Mouse (Mus musculus) right cerebral cortex, postnatal 36 days (tissue): ENCODE results near the gene Polr2i.
"Not testable (repeated sequence)": the region's sequence is repeated elsewhere in the genome, so short reads cannot be mapped to it uniquely, and the experiment has no call there.

Source experiments
- DNase-seq, 2 experiments: peaks; one replicate each; pipeline ENCODE4 v3.0.0; 2022; ENCODE audit warnings: low spot score in 2 of 2, mixed read lengths in 1 of 2

The Polr2i gene

DNA sequence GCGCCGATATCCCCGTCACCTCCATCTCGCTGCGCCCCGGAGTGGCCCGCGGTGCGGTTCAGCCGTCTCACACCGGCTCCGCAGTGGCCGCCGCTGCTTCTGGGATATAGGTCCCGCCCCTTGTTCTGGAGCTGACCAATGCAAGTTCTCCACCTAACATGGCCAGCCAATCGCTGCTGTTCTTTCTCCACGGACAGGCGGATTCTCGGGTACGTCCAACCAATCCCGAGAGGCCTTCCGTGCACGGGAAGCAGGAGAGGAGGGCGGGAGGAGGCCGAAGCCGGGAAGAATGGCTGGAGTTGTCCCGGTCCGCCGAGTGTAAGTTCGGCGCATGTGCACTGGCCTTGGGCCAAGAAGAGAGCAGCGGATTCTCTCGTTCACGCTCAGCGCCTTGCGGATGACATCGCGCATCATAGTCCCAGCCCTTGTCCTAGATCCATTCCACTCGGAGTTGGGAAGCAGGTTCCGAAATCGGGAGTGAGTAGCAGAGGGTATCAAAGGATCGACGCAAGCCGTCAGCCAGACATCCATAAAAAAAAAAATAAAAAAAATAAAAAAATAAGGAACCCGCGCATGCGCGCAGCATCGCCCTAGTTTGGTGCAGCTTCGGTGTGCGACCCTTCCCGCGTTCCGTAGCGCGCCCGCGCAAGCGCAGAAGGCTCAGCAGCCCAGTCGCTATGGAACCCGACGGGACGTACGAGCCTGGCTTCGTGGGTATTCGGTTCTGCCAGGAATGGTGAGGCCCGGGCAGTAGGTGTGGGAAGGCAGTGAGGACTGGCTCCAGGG, at the start of gene Polr2i, which contains the start of gene Tbcb:
Gene Polr2i (plus strand): TSS at position 280 of the 786 bp plus-strand sequence.
Gene Tbcb (minus strand): TSS at position 604 of the 786 bp plus-strand sequence.
- DNase-seq, result peak; percentile 98

DNA sequence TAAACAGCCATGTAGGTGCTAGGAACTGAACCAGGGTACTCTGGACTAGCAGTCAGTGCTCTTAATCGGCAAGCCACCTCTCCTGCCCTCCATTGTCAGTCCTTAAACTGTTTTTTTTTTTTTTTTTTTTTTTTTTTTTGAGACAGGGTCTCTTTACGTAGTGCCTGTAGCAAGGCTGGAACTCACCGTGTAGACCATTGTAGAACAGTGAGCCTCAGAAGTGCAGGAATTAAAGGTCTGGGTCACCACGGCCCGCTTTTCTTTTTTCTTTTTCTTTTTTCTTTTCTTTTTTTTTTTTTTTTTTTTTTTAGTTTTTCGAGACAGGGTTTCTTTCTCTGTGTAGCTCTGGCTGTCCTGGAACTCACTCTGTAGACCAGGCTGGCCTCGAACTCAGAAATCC, 48.6 kb upstream of the Polr2i start:
- not testable (repeated sequence) for DNase-seq

DNA sequence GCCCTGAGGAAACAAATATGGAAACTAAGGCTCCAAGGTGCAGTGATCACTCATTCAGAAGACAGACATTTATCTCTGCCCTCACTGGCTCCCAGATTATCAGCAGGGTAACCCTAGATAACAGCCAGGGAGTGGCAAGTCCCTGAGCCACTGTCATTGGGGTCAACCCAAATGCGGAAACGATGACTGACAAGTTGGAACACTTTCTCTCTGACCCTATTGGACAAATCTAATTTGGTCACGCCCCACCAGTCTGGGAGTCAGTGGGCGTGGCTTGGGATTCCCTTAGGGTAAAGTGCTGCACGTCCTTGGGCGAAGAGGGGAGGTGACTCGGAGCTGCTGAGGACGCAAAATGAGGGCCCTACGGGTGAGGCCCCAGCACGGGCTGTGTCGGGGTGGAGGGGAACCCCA, 47.9 kb upstream of the Polr2i start, which contains the start of gene Cox7a1:
Gene Cox7a1 (plus strand): TSS at position 266 of the 411 bp plus-strand sequence.
- peak in 1 of 2 experiments; percentile 45 for DNase-seq

DNA sequence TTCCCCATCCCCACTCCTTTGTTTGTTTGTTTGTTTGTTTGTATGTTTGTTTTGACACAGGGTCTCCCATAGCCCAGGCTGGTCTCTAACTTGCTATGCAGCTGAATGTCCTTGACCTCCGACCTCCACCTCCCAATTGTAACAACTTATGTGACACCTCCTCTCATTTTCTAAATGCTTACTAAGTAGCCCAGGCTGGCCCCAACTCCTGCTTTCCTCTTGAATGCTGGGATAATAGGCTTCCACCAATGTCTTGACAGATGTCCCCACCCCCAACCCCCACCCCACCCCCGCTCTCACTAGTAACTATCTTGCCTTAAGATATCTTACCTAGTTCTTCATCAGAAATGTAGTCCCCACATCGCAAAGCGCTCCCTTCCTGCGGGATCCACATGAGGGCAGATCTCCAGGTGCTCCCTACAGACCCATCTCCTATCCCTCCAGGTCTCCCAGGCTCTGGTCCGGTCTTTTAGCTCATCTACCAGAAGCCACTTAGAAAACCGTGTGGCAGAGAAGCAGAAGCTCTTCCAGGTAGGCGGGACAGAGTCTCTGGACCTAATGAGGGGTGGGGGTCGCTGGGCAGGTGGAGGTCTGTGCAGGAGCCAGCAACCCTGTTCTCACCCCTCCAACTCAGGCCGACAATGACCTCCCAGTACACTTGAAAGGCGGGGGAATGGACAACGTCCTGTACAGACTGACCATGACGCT, 47.0 kb upstream of the Polr2i start:
- no peak for DNase-seq

DNA sequence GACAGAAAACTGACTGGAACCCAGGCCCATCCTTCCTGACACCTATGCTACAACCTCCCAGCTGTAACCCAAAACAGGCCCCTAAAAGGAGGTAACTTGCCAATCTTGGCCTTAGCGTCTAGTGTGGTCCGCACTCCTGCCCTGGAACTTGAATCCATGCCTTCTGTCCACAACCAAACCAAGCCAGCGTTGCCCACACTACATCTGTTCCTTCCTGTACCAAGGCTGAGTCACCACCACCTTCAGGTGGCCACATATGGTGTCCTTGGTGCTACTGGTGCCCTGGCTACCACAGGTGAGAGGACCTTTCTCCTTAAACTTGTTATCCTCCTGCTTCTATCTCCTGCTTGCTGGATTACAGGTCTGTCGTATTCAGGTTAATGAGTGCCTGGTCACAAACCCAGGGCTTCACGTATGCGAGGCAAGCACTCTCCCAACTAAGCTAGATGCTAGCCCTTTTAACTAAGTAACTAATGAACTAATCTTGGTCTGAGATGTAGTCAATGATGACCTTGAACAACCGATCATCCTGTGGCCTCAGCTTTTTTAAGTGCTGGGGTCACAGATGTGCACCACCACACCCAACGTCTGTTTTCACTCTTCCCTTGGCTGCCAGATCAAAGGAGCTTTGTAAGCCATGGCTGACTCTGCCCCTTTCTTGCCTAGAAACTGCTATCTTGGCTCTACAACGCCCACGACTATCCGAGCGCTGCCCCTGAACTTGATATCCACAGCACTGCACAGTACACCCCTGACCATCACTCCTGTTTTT, 43.2 kb upstream of the Polr2i start:
- no peak for DNase-seq

DNA sequence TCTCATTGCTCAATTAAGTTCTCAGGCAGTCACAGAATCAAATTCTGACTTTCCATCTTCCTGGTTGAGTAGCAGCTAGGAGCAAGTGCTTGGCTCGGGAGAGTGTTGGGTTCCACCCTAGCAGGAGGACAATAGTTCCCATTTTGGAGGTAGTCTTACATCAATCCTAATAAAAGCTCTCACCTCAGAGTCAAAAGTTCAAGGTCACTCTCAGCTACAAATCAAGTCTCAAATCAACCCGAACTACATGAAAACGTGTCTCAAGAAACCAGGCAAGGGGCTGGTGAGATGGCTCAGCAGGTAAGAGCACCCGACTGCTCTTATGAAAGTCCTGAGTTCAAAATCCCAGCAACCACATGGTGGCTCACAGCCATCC, 42.6 kb upstream of the Polr2i start:
- DNase-seq, result no peak

DNA sequence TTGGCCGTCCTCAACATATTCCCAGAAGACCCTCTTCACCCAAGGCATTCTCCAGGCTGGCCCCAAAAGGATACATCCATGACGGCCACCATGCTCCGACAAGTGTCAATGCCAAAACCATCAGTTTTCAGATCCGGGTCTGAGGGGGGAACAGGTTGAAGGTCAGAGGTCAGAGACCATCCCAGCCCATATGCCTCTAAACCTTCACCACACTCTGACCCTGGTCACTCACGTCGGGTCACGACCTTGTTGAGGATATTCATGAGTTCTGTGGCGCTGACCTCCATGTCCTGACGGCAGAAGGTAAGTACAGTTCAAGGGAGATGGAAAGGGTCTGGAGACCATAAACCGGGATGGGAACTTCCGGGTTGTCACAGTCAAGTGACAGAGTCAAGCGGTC, 39.7 kb upstream of the Polr2i start:
- no peak for DNase-seq

DNA sequence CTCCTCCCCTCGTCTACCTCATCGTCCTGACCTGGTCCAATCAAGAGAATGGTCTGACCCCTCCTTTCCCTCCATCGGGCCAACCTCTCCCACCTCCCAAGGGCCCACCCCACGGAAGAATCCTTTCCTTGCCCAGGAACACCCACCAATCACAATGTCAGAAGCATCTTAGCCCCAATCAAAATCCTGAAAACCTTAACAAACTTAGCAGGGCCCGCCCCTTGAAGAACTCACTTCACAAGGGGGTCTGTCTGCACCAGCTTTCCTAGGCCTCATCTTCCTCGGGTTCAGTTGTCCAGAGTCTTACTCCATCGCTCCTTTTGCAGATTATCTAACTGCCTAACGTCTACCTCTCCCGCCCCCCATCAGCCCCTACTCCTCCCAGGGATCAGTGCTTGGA, 38.7 kb upstream of the Polr2i start:
- no peak for DNase-seq

DNA sequence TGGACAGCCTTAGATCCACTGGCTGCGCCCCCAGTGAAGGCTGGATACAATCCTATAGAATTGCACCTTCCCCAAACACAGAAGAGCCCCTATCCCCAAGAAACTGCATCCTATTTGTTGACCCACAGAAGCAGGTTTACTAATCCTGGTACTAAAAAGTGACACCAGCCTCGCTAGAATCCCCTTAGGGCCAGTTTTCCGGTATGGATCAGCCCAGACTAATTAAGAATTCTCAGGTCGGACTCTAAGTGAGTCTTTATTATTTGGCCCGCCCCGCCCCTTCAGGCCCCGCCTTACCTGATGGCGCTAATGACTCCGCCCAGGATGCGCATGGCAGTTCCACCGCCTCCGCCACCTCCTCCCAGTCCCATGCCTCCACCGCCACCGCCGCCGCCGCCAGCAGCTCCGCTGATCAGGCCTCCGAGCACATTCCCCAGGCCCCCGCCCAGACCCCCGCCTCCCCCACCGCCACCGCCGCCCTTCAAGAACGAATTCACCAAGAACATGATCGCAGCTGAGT, 38.1 kb upstream of the Polr2i start:
- peak; percentile 53 for DNase-seq

DNA sequence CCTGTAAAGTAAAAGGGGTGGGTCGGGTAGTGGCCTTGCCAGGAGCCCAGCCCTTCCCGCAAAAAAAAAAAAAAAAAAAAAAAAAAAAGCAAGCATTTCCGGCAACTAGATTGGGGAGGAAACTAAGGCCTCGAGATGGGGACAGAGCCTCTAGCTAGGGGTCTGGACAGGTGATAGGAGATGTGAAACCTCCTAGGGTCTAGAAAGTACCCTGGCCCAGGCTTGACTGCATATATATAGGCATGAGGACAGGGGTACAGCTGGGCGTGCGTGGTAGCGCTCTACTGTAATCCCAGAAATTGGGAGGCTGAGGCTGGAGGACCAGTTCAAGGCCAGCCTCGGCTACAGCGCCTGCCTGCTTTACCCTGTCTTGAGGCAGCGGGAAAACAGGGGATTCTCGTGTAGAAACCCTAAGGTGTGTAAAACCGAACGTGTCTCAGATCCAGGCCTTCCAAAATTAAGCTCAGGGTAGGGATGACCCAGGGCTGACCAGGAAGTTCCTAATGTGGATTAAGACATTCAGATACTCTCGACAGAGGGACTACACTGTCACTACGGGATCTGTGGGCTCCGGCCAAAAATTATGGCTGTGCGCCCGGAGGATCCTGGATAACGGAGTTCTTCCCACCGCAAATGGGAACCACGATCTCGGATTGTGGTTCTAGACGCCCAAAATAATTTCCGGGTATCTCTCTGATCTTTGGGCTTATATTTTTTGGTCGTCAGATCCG, 37.5 kb upstream of the Polr2i start:
- peak in 1 of 2 experiments; percentile 25 for DNase-seq

DNA sequence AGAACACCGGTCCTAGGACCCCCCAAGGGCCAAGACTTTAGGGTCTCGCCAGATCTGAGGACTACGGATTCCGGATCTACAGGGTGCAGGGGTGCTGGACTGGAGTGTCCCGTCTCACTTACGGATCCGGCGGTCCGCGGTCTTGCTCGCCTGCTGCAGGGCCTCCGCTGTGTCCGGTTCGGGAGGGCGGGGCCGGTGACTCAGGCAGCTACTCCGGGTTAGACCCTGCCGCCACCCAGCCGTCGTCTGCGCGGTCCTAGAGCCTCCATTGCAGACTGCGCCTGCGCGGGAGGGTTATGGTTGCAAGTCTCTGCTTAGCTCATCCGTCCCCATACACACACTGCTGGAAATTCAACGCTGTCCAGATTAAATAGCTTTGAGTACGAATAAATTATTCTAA, 36.9 kb upstream of the Polr2i start:
- DNase-seq, result peak; percentile 92 to 94

DNA sequence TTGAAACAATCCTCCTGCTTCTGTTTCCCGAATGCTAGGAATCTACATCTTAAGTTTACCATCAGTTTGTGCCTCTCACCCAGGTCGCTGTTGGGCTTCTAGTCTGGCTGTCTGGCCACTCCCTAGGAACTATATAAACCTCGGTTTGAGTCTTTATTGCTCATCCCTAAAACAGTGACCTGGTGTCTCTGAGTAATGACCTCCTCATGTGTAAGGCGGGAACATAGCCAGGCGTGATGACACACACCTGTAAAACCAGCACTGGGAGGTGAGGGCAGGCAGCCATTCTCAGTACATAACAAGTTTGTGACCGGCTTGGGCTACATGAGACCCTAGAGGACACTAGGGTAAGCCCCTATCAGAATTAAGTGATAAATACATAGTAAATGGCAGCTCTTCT, 36.3 kb upstream of the Polr2i start:
- no peak for DNase-seq

DNA sequence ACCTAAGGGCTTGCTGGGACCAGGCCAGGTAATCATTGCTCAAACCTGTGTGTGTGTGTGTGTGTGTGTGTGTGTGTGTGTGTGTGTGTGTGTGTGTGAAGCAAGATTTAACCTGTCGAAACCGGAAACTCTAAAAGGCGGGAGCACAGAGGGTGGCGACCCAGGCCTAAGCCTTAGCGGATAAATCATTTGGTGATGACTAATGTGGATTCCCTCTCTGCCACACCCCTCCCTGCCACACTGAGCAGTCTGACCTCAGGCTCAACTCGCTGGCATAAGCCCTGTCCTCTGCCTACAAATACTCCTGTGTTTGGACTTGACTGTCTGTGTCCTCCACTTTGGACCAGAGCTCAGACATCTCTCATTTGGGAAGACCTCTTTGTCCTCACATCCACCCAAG, 35.6 kb upstream of the Polr2i start:
- no peak for DNase-seq

DNA sequence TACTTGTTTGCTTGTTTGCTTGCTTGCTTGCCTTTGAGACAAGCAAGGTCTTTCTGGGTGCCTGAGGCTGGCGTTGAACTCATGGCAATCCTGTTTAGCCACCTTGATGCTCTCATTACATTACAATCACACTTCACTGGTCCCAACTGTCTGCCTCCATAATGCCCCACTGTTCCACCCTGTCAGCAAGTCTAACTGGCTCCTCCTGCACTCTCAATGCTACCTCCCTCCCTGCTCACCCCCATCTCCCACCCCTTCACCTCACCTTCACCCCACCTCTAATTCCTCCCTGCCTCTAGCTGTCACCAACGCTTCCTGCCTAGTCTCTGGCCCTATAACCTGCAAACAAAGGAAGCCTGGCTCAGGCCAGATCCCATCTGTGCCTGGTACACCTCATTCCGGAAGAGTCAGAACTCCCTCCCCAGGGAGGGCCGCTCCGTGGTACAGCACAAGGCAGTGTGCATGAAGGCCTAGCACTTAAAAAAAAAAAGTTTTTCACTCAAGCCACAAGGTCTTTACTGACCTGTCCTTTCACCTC, 34.1 kb upstream of the Polr2i start:
- no peak for DNase-seq

DNA sequence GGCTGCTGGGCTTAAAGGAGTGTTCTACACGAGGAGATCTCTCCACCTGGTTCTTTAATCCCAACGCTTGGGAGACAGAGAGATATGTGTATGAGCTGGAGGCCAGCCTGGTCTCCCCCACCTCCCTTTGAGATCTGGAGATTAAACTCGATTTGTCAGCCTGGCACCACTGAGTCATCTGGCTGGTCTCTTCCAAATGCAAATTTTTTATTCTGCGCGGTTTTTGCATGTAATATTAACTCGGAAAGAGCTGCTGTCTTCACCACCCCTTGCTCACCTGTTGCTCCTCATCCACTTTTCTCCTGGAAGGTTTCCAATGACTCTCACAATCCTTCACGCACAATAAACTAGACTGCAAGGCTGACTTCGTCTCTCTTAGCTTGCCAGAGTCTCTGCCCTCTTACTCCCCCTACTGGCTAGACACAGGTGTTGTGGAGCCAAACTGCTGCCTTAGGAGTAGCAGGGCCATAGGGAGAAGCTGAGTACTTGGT, 33.2 kb upstream of the Polr2i start, which contains the start of gene Capns1:
Gene Capns1 (minus strand): TSS at position 331 of the 491 bp plus-strand sequence.
- peak in 1 of 2 experiments; percentile 34 for DNase-seq

DNA sequence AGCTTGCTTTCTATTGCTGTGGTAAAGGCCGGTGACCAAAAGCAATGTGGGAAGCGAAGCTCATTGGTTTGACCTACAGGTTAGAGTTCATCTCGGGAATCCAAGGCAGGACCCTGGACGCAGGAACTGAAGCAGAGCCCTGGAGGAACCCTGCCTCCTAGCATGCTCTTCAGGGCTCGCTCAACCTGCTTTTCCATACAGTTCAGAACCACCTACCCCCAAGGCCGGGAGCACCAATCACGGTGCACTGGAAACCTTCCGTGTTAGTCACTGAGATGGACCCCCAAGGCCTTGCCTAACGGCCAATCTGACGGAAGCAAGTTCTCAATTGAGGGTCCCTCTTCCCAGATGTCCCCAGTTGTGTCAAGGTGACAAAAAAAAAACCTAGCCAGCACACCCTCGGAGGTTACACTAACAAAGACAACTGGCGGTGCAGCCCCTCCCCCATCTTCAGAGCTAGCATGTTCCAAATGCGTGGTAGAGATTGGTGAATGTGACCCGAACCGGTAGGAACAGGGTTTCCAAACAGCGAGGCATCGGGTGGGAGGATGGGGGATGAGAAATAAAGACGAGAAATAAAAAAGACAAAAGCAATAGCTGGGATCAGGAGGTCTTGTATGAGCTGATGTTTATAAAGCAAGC, 32.1 kb upstream of the Polr2i start:
- no peak for DNase-seq

DNA sequence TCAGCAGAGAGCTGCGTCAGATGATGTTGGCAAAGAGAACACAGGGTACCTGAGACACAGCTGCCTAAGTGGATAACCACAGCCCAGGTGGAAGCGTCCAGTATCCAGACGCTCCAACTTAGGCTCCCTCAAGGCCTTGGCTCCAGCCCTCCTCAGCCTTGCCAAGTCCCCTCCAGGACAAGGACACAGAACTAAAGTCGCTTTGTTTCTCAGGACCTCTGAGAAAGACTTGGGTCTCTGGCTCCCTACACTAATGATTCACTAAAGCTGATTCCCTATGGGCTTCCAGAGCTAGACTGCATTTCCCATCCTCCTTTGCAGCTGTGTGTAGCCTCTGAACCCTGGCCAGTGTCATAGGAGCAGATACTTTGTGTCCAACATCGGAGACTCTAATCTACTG, 31.5 kb upstream of the Polr2i start:
- DNase-seq, result no peak

DNA sequence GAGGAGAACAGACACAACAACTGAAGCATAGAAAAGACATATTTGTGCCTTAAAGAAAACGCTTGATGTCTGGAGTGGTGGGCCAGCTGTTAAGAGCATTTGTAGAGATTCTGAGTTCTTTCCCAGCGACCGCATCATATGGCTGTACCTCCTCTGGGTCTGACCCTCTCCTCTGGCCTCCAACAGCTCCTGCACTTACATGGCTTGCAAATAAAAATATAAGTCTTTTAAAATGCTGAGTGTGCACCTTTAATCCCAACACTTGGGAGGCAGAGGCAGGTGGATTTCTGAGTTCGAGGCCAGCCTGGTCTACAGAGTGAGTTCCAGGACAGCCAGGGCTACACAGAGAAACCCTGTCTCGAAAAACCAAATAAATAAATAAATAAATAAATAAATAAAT, 31.1 kb upstream of the Polr2i start:
- DNase-seq, result not testable (repeated sequence)

DNA sequence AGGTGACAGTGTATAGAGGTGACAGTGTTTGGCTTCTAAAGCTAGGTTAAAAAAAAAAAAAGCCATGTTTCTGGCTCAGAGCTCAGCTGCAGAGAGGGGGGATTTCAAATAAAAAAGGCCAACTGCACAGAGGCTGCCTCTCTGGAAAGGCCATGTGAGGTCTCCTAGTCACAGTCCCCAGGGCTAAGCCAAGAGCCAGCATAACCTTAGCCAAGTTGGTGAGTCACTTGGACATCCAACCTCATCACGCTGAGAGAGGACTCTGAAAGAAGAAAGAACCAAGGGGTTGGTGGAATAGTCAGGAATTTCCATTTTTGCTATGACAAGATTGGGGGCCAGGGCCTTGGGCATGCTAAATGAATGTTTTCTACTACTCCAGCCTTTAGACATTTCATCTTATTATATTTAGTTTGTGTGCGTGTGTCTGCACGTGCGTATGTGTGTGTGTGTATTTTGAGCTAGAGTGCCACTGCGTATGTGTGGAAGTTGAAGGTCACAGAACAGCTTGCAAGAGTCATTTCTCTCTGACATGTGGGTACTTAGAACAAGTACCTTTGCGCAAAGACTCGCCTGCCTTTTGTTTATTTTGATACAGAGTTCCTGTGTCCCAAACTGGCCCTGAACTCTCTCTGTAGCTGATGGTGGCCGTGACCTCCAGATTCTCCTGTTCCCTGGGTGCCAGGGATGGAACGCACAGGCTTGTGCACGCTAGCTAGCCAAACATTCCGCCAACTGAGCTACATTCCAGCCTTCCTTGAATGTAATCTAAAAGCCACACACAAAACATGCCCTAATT, 28.7 kb upstream of the Polr2i start:
- DNase-seq, result no peak
